Mouse (Mus musculus) CD4-positive, CD25-positive, alpha-beta regulatory T cell, adult 2 months (primary cell): ENCODE data around the gene Gstt4.
"Not testable (repeated sequence)": the region's sequence is repeated elsewhere in the genome, so short reads cannot be mapped to it uniquely, and the experiment has no call there.

ENCODE experiments used
- DNase-seq: peaks from one replicate; pipeline ENCODE4 v3.0.0-alpha.2; 2012; ENCODE audit warnings: low read depth, low spot score

Gstt4 gene

GRCm38 (mm10) chr10:75789841-75790240, 32.5 kb downstream of the Gstt4 start:
- DNase-seq, result no peak

GRCm38 (mm10) chr10:75789081-75789735, 33.1 kb downstream of the Gstt4 start:
- no peak for DNase-seq

GRCm38 (mm10) chr10:75788277-75788676, 34.1 kb downstream of the Gstt4 start:
- DNase-seq, result no peak

GRCm38 (mm10) chr10:75785442-75785841, 36.9 kb downstream of the Gstt4 start:
- DNase-seq, result no peak

GRCm38 (mm10) chr10:75780769-75781578, 41.4 kb downstream of the Gstt4 start, which contains the start of the genes Gm20441 and Gstt3:
Gm20441 (minus strand) TSS chr10:75780954.
Gstt3 (minus strand) TSS chr10:75781414.
- DNase-seq, result peak; percentile 38

- peak; percentile 16 for DNase-seq
Measured at GRCm38 (mm10) chr10:75779206-75780174, 42.9 kb downstream of the Gstt4 start.

GRCm38 (mm10) chr10:75777885-75778284, 44.5 kb downstream of the Gstt4 start:
- no peak for DNase-seq

GRCm38 (mm10) chr10:75776562-75776961, 45.8 kb downstream of the Gstt4 start:
- DNase-seq, result no peak

- DNase-seq, result no peak
Measured at GRCm38 (mm10) chr10:75774587-75774986, 47.8 kb downstream of the Gstt4 start.

- DNase-seq, result no peak
Measured at GRCm38 (mm10) chr10:75774102-75774501, 48.2 kb downstream of the Gstt4 start.

- peak; percentile 94 for DNase-seq
Measured at GRCm38 (mm10) chr10:75772795-75773664, 49.3 kb downstream of the Gstt4 start, which contains the start of gene Ddt. Ddt (minus strand) TSS chr10:75773414.

- DNase-seq, result not testable (repeated sequence)
Measured at GRCm38 (mm10) chr10:75767756-75768155, 54.6 kb downstream of the Gstt4 start.

- DNase-seq, result no peak
Measured at GRCm38 (mm10) chr10:75766856-75767255, 55.5 kb downstream of the Gstt4 start.
